Mouse (Mus musculus) E14TG2a.4 (cell line): ENCODE data around the gene Cacna2d4.

Experiments used
- CTCF ChIP-seq: conservative IDR thresholded peaks from 2 replicates; pipeline ENCODE4 v1.5.1; 2014; ENCODE audit warnings: low read length
- NANOG ChIP-seq: IDR thresholded peaks from 2 replicates; pipeline ENCODE4 v1.6.1; 2014; ENCODE audit warnings: borderline replicate concordance, low read length, mixed read lengths

DNA sequence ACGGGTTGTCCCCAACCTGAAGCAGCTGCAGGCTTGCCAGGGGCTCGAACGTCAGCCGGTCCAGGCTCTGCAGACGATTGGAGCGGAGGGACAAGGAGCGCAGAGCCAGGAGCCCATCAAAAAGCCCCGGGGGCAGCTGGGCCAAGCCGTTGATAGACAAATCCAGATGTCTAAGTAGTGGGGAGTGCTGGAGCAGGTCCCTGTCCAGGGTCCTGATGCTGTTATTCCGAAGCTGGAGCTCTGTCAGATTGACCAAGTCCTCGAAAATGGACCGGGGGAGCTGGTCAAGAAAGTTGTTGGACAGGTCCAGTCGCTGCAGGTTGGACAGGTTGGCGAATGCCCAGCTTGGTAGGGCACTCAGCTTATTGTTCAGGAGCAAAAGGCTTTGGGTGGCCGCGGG lies 84.2 kb downstream of the Cacna2d4 start:
- TF ChIP-seq CTCF (no peak), NANOG (no peak)
